Mouse (Mus musculus) large intestine, adult 2 months (tissue): ENCODE measurements around the gene Tmem169. TPM values are rescaled to one million over a fixed set of nuclear protein-coding genes. Genes with fewer than 3 reads are reported as not detected.
"Not testable (repeated sequence)": the region's sequence is repeated elsewhere in the genome, so short reads cannot be mapped to it uniquely, and the experiment has no call there.

ENCODE experiments used
- DNase-seq: peaks from one replicate; pipeline ENCODE4 v3.0.0-alpha.2; 2012; ENCODE audit warnings: low read depth, low spot score
- WGBS: fragments of 180-500 bp; shearing (Covaris S2); methylation state at CpG from one replicate; pipeline ENCODE4 v1.1.7; 2018; 5-methylcytosine and 5-hydroxymethylcytosine counted together
- polyA plus RNA-seq: library from polyadenylated mRNA; depleted of rRNA; stranded (reverse); fragments of >200 nt; gene quantifications from 2 replicates; pipeline ENCODE4 v1.2.3, GENCODE M21; 2012; rRNA removed

Tmem169 gene
- polyA plus RNA-seq = 0.03 and 0.14 TPM in 2 replicates

- peak; percentile 78 for DNase-seq
- WGBS = under 1% methylated on average over 30 of the region's 30 CpGs
Observed at GRCm38 (mm10) chr1:72283992-72284485, at the start of gene Tmem169, which contains the start of gene Pecr. Gene Tmem169, plus strand, starts transcription at chr1:72284369. Gene Pecr, minus strand, starts transcription at chr1:72284314.

DNA sequence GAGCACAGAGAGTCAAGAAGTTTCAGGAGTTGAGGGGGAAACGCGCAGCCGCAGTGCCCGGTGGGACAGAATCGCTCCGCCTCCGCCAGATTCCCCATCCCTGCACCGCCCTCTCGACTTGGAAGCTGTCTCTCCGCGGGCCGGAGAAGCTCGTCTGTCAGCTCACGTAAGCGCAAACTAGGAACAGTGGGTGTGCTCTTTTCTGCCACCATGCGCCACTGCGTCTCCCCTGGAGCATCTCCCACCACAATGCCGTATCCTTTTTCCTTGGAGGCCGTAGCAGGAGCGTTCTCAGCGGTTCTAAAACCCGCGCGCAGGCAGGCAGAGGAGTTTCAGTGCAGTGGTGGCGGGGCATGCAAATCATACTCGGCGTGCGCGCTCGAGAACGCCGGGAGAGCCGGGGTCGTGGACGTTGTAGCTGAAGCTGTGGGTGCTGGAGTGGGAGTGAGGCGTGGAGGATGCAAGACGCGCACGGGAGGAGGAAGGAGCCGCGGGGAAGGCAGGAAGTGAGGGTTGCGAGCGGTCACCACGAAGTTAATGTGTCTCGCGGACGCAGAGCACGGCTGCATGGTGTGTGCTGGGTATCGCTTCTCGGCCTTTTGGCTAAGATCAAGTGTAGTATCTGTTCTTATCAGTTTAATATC lies 47.7 kb upstream of the Tmem169 start:
- whole genome bisulfite sequencing = under 1% methylated on average over 37 of the region's 50 CpGs
- not testable (repeated sequence) for DNase-seq

DNA sequence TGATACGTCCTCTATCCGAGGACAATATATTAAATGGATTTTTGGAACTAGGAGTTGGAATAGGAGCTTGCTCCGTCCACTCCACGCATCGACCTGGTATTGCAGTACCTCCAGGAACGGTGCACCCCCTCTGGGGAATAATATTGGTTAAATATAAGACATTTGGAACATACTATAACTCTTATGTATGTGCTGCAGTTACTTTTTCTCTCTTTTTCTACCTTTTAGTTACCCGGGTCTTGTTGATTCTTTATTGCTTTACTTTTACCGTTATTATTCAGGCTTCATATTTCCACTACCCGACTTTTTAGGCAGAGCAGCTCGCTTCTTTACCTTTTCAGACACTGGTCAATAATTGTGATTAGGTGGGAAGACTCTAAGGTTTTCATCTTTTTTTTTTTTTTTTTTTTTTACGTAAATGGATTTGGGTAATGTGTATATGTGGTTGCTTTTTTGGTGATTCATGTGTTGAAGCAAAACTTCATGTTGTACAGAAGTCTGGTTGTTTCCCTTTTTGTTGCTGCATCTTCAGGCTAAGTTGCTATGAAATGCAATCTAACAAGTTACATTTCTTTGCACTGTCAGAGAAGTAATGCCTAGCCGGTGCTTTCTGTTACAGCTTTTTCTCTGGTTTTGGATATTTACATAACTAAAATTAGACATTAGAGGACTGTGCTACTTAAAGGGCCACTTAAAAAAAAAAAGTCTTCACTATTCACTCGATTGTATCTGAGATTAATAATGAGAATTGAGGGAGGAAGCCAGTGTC lies 47.0 kb upstream of the Tmem169 start:
- 5% methylated on average over 13 of the region's 13 CpGs for WGBS
- DNase-seq = no peak

DNA sequence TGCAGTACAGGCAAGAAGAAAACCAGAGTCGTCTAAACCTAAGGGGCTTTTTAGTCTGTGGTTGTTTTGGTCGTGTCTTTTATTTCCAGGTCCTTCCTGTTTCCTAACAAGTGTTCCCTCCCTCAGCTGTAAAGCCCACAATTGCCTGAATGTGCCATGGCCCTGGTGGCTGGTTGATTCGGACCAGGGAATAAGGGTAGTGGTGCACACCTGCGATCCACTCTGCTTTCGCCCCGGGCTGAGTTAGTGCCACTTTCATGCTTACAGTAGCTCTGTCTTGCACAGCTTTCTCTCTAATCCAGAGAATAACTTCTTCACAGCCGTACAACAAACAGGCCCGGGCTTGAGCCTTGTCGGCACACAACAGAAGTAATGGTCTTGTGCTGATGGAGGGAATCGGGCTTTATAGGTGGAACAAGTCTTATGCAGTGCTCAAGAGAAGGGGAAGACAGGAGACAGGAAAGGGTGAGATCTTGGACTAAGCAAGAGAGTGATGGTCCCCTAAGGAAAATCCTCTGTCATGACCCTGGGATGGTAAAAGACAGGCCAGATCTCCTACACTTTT lies 46.1 kb upstream of the Tmem169 start:
- DNase-seq = no peak

GRCm38 (mm10) chr1:72239113-72239512 lies 45.1 kb upstream of the Tmem169 start:
- DNase-seq = not testable (repeated sequence)
- WGBS = 82% methylated on average over 3 of the region's 3 CpGs

More for the DNA sequence above, 46.1 kb upstream of the Tmem169 start:
- WGBS = 72% methylated on average over 10 of the region's 10 CpGs

DNA sequence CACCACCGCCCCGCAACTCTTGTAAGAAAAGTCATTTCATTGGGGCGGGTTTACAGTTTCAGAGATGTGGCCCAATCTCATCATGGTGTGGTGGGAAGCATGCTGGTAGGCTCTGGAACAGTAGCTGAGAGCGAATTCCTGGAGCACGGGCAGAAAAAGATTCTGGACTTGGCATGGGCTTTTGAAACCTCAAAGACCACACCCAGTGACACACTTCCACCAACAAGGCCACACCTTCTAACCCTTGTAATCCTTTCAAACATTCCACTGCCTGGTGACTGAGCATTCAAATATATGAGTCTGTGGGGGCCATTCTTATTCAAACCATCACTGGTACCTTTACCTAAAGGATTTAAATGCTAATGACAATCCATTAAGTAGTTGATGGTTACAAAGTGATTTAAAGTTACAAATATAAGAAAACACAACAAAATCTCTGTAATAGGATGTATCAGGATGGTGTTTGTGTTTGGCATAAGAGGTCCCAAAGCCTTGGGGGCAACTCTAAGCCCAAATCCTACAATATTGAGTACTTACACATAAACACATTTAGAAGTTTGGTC lies 41.5 kb upstream of the Tmem169 start:
- DNase-seq = no peak
- WGBS = 85% methylated on average over 5 of the region's 5 CpGs

DNA sequence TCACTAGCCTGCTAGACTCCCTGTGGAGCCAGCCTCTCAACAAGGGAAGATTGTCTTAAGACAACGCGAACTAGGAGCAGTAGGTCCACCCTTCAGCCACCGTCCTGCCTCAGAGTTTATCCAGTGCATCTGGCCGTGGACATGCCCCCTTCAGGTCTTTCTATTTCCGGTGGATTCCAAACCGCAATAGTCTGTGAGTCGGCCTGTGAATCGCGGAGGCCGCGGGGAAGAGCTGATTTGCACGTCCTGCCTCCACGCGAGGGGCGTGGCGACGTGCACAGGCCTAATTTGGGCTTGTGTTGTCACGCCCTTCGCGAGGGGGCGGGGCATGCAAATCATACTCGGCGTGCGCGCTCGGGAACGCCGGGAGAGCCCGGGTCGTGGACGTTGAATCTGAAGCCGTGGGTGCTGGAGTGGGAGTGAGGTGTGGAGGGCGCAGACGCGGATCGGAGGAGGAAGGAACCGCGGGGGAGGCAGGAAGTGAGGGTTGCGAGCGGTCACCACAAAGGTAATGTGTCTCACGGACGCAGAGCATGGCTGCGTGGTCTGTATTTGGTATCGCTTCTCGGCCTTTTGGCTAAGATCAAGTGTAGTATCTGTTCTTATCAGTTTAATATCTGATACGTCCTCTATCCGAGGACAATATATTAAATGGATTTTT lies 40.4 kb upstream of the Tmem169 start:
- whole genome bisulfite sequencing = under 1% methylated on average over 46 of the region's 47 CpGs
- DNase-seq = peak; percentile 89

GRCm38 (mm10) chr1:72244317-72245036 lies 39.7 kb upstream of the Tmem169 start:
- no peak for DNase-seq
- 2% methylated on average over 12 of the region's 12 CpGs for WGBS

DNA sequence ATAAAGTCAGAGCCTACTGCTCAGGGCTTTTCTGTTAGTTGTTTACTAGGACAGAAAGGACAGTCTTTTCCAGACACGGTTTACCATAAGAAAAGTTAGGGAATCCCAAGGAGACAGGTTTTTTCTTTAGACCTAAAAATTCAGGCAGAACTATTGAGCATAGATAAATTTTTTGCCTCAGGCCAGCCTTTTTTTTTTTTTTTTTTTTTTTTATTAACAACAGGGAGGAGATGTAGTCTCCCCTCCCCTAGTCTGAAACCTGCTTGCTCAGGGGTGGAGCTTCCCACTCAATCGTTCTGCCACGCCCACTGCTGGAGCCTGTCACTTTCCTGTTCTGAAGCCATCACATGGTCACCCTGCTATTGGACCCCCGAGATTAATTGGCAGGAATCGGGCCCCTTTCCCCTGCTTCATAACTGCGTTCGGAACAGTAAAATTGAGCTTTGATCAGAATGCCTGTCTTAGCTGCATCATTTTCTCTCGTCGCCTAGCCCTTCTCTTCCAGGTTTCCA lies 35.9 kb upstream of the Tmem169 start:
- 63% methylated on average over 9 of the region's 9 CpGs for WGBS
- not testable (repeated sequence) for DNase-seq

DNA sequence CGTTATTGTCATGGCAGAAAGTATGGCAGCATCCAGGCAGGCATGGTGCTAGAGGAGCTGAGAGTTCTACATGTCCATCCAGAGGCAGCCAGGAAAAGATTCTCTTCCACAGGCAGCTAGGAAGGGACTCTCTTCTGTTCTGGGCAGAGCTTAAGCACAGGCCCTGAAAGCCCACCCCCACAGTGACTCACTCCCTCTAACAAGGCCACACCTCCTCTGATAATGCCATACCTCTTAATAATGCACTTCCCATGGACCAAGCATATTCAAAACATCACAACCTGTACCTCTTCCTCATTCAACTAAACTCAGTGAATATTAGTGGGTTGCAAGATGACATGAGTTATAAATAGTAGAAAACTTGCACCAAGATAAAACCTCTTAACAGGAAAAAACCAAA lies 32.4 kb upstream of the Tmem169 start:
- 98% methylated on average over 1 of the region's 1 CpGs for WGBS
- no peak for DNase-seq

GRCm38 (mm10) chr1:72253881-72254491 lies 30.2 kb upstream of the Tmem169 start:
- no peak for DNase-seq
- WGBS = 15% methylated on average over 11 of the region's 11 CpGs

DNA sequence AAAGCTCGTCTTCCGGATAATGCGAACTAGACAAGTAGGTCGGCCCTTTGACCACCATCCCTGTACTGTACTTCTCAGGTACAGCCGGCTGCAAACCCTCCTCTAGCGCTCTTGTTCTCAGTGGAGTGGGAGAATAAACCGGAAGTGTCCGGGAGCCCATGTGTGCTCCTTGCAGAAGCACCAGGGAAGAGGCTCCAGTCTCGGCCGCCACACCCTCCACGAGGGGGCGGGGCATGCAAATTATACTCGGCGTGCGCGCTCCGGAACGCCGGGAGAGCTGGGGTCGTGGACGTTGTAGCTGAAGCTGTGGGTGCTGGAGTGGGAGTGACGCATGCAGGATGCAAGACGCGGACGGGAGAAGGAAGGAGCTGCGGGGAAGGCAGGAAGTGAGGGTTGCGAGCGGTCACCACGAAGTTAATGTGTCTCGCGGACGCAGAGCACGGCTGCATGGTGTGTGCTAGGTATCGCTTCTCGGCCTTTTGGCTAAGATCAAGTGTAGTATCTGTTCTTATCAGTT lies 29.6 kb upstream of the Tmem169 start:
- peak; percentile 75 for DNase-seq

GRCm38 (mm10) chr1:72255062-72255853 lies 28.9 kb upstream of the Tmem169 start:
- DNase-seq = peak; percentile 22
- WGBS = 7% methylated on average over 15 of the region's 15 CpGs

More for the DNA sequence above, 29.6 kb upstream of the Tmem169 start:
- under 1% methylated on average over 35 of the region's 35 CpGs for WGBS

DNA sequence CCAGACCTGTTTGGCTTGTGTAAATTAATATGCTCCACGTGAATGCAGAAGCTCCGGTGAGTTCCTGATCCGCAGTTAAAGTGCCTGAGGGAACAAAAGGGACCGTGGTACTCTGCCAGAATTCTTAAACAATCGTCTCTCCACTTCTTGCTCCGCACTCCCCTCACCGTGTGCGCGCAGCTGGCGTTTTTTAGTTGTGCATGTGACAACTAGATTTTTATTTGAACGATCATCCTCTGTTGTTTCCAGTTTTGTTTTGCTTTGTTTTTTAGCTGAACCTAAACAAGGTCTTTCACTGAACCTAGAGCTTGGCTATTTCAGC lies 28.4 kb upstream of the Tmem169 start:
- no peak for DNase-seq
- 38% methylated on average over 11 of the region's 11 CpGs for WGBS

GRCm38 (mm10) chr1:72256381-72257256 lies 27.6 kb upstream of the Tmem169 start:
- DNase-seq = no peak
- 80% methylated on average over 9 of the region's 9 CpGs for WGBS

DNA sequence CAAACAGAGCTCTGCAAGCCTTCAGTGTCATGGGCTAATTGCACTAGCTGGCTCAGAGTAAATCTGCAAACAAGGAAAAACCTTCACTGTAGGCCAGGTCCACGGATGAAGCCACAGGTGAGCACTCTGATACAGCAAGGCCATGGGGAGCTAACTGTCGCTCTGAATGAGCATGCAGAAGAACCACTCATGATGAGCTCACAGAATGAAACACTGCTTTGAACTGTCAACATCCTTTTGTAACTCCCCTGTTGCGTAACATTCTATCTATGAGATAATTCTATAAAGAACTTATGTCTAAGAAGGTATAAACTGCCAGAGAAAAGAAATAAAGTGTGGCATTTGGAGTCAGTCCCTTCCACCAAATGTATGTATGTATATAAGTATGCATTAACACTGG lies 21.1 kb upstream of the Tmem169 start:
- 90% methylated on average over 3 of the region's 3 CpGs for WGBS

DNA sequence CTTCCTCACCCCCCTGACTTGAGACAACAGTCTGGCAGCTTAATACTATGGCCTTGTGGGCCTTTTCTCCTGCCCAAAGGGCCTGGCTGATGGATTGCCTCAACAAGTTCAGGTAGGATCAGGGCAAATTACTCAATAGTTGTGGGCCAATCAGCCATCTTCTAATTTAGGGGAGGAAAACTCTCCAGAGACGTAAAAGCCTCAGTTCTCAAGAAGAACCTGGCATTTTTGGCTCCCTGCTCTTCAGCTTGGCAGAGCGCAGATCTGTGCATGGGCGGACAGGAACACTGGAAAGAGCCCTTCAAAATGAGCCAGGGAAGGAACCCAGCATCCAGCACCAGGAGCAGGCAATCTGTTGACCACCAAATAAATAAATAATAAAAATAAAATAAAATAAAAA lies 6.1 kb upstream of the Tmem169 start:
- DNase-seq = no peak
- 94% methylated on average over 3 of the region's 3 CpGs for WGBS

More for the DNA sequence above, 21.1 kb upstream of the Tmem169 start:
- no peak for DNase-seq
